1 mouse cellular context compared by ENCODE assay signal in genomic region chr9:52188106-52188505, GRCm38 (mm10).
TF ChIP-seq lines count a peak whose summit lies in the region.

No protein-coding gene starts in this region.

TF ChIP-seq in CH12.LX, 34 proteins besides CTCF, POLR2A, EP300 and RAD21 (continued from another document):
- TF ChIP-seq TBP (conservative IDR thresholded peaks at IDR 0.05; ENCODE audit: low read depth, low read length): 0 out of 2 replicates have a peak, but pooled peaks have one; percentile 12
- TF ChIP-seq ZNF384 (IDR thresholded peaks at IDR 0.05; ENCODE audit: low read depth, low read length): 0 out of 2 replicates have a peak, but pooled peaks have one; percentile 15
- TF ChIP-seq USF1 (IDR thresholded peaks at IDR 0.05; ENCODE audit: low read depth, low read length): peak; percentile 83
- peak; percentile 60 for TF ChIP-seq RCOR1 (conservative IDR thresholded peaks at IDR 0.05; ENCODE audit: low read depth, low read length)
- TF ChIP-seq KAT2A (IDR thresholded peaks at IDR 0.05; ENCODE audit: insufficient replicate concordance, low read length): no peak
- no peak for TF ChIP-seq MAZ (IDR thresholded peaks at IDR 0.05; ENCODE audit: low read depth, low read length)
- TF ChIP-seq SIN3A (IDR thresholded peaks at IDR 0.05; ENCODE audit: low read length): no peak; the same call in 1 of the 2 replicates
